Mouse (Mus musculus): Measurements from ENCODE around the gene Dgkh. TPM values are rescaled to one million over a fixed set of nuclear protein-coding genes. Genes with fewer than 3 reads are reported as not detected.

Dgkh gene
- polyA plus RNA-seq, 1 experiment from 2014 or later, result 2.8 TPM

DNA sequence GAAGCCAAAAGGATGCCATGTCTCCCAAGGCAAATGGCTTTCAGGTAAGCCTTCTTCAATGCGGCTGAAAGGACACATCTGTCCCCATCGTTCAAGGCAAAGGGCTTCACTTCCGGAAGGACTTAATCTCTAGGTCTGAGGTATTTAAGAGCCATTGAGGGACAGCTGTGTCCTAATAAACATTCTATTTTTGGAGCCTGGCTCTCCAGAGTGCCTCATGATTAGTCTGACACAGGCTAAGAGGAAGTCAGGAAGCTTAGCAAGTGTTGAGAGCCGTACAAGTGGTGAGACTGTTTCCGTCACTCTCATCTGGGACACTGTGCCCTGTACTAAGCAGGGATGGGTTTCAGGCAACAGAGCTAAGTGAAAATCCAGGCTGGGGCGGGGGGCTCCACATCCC, 183.8 kb downstream of the Dgkh start:
- Histone ChIP-seq H3K36me3 (ENCODE audit: control insufficient read depth, insufficient read depth) (no peaks in the 10 kb centered on the region), H3K4me1 (replicated peaks; ENCODE audit: control insufficient read depth, insufficient read depth, low read length) (no peaks in the 10 kb centered on the region), H3K27ac (ENCODE audit: low read length) (no peak overlapping the region), H3K4me2 (ENCODE audit: low read length) (no peak overlapping the region), H3K27me3 (replicated peaks; ENCODE audit: control insufficient read depth, insufficient read depth, low read length) (no peaks in the 10 kb centered on the region), H3K9me3 (ENCODE audit: control insufficient read depth, low read length) (no peaks in the 10 kb centered on the region), H3K4me3 (replicated peaks; ENCODE audit: low read length) (no peak overlapping the region), H3K9ac (replicated peaks; ENCODE audit: low read depth, low read length) (no peak overlapping the region)
- WGBS, result 76% methylated on average over 6 of the region's 6 CpGs
- no peak for ATAC-seq

DNA sequence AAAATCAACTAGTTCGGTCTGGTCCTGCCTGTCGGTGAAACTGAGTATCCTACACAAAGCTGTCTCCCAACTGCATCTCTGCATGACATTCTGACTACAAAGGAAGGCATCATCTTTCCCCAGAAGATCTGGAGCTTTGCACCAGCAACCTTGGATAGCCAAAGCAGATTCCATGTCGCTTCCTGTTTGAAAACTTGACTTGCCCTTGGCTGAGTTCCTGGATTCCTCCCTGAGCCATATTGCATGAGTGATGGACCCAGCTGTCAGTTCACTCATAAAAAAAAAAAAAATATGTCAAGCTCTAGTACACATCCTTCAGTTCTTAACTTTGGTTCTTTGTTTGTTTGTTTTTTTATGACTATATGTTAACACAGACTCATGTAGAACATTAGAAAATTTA, 191.3 kb downstream of the Dgkh start:
- H3K27me3 ChIP-seq (replicated peaks; ENCODE audit: control insufficient read depth, insufficient read depth, low read length), result no peaks in the 10 kb centered on the region
- H3K4me3 ChIP-seq (replicated peaks; ENCODE audit: low read length), result no peak overlapping the region
- no peak overlapping the region for H3K27ac ChIP-seq (ENCODE audit: low read length)
- no peak overlapping the region for H3K9ac ChIP-seq (replicated peaks; ENCODE audit: low read depth, low read length)
- 77% methylated on average over 3 of the region's 3 CpGs for WGBS
- no peaks in the 10 kb centered on the region for H3K36me3 ChIP-seq (ENCODE audit: control insufficient read depth, insufficient read depth)
- no peak for ATAC-seq
- no peaks in the 10 kb centered on the region for H3K9me3 ChIP-seq (ENCODE audit: control insufficient read depth, low read length)
- peaks cover 8% of the 10 kb centered on the region for H3K4me1 ChIP-seq (replicated peaks; ENCODE audit: control insufficient read depth, insufficient read depth, low read length)
- no peak overlapping the region for H3K4me2 ChIP-seq (ENCODE audit: low read length)

DNA sequence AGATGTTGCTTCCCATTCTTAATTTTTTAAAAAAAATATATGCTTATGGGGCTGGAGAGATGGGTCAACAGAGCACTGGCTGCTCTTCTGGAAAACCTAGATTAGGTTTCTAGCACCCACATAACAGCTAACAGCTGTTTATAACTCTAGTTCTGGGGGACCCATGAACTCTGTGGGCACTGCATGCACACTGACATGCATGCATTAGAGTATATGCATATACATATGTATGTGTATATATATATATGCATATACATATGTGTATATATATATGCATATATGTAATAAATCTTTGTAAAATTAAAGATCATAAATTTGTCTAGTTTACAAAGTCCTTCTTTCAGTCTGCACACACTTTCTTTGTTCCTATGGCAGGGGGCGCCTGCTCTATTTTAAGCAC, 192.8 kb downstream of the Dgkh start:
- H3K27ac ChIP-seq (ENCODE audit: low read length), result no peak overlapping the region
- ATAC-seq, result no peak
- H3K4me1 ChIP-seq (replicated peaks; ENCODE audit: control insufficient read depth, insufficient read depth, low read length), result peaks cover 15% of the 10 kb centered on the region
- no peaks in the 10 kb centered on the region for H3K9me3 ChIP-seq (ENCODE audit: control insufficient read depth, low read length)
- H3K27me3 ChIP-seq (replicated peaks; ENCODE audit: control insufficient read depth, insufficient read depth, low read length), result no peaks in the 10 kb centered on the region
- H3K4me3 ChIP-seq (replicated peaks; ENCODE audit: low read length), result no peak overlapping the region
- no peaks in the 10 kb centered on the region for H3K36me3 ChIP-seq (ENCODE audit: control insufficient read depth, insufficient read depth)
- H3K9ac ChIP-seq (replicated peaks; ENCODE audit: low read depth, low read length), result no peak overlapping the region
- 88% methylated on average over 1 of the region's 1 CpGs for WGBS
- H3K4me2 ChIP-seq (ENCODE audit: low read length), result no peak overlapping the region

DNA sequence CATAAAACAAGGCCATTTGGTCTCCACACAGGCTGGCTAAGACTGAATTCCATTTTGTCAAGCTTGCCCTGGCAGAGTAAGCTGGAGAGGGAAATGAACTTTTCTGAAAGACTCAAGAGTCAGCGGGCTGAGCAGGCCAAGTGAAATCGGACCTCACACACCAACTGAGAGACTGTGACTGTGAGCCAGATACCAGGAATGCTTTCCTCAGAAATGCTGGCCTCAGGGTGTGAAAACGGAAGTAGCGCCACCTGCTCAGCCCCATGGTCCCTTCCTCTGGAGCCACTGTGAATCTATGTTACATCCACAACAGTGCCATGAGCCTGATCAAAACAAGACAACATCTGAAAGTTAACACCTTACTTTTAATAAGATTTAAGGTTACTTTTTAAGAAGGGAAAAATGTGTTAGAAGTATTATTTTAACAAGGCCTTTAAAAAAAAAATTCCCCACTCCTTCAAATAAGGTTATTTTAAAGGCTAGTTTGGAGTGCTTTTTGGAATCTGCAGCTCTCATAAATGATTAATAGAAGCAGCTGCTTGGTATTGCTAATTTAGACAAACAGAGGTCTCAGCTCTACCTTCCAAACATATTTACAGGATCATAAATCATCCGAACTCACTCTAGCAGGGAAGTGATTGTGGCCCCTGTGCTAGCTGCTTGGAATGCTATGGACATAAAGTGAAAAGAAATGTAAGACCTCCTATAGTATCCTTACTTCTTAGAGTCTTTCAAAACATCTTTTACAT, 193.8 kb downstream of the Dgkh start:
- Histone ChIP-seq H3K36me3 (ENCODE audit: control insufficient read depth, insufficient read depth) (no peaks in the 10 kb centered on the region), H3K4me2 (ENCODE audit: low read length) (no peak overlapping the region), H3K27ac (ENCODE audit: low read length) (no peak overlapping the region), H3K27me3 (replicated peaks; ENCODE audit: control insufficient read depth, insufficient read depth, low read length) (no peaks in the 10 kb centered on the region), H3K9me3 (ENCODE audit: control insufficient read depth, low read length) (no peaks in the 10 kb centered on the region), H3K4me1 (replicated peaks; ENCODE audit: control insufficient read depth, insufficient read depth, low read length) (peaks cover 23% of the 10 kb centered on the region), H3K9ac (replicated peaks; ENCODE audit: low read depth, low read length) (no peak overlapping the region), H3K4me3 (replicated peaks; ENCODE audit: low read length) (no peak overlapping the region)
- ATAC-seq, result no peak
- 46% methylated on average over 5 of the region's 5 CpGs for WGBS

DNA sequence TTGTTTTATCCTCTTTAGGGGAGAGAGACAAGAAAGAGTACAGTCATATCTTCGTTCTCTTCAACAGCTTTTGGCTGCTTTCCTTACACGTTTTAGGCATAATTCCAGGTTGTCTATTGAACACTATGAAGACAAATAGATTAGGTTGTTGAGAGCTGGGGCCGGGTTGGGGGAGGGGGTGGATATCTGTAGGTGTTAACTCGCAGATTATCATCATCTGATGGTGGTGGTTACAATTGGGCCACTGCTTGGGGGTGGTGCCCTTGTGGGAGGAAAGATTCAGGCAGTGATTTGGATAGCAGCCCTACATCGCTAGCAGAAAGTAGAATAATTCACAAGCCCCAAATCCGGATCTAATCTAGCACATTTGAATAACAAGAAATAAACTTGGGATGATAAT, 195.0 kb downstream of the Dgkh start:
- peak overlapping the region; percentile 82 for H3K4me2 ChIP-seq (ENCODE audit: low read length)
- peak overlapping the region; percentile 92 for H3K27ac ChIP-seq (ENCODE audit: low read length)
- H3K9me3 ChIP-seq (ENCODE audit: control insufficient read depth, low read length), result no peaks in the 10 kb centered on the region
- H3K9ac ChIP-seq (replicated peaks; ENCODE audit: low read depth, low read length), result peak overlapping the region; percentile 100
- no peak for ATAC-seq
- H3K4me1 ChIP-seq (replicated peaks; ENCODE audit: control insufficient read depth, insufficient read depth, low read length), result peaks cover 25% of the 10 kb centered on the region
- peak overlapping the region; percentile 98 for H3K4me3 ChIP-seq (replicated peaks; ENCODE audit: low read length)
- H3K27me3 ChIP-seq (replicated peaks; ENCODE audit: control insufficient read depth, insufficient read depth, low read length), result no peaks in the 10 kb centered on the region
- no peaks in the 10 kb centered on the region for H3K36me3 ChIP-seq (ENCODE audit: control insufficient read depth, insufficient read depth)
- WGBS, result 23% methylated on average over 6 of the region's 6 CpGs

DNA sequence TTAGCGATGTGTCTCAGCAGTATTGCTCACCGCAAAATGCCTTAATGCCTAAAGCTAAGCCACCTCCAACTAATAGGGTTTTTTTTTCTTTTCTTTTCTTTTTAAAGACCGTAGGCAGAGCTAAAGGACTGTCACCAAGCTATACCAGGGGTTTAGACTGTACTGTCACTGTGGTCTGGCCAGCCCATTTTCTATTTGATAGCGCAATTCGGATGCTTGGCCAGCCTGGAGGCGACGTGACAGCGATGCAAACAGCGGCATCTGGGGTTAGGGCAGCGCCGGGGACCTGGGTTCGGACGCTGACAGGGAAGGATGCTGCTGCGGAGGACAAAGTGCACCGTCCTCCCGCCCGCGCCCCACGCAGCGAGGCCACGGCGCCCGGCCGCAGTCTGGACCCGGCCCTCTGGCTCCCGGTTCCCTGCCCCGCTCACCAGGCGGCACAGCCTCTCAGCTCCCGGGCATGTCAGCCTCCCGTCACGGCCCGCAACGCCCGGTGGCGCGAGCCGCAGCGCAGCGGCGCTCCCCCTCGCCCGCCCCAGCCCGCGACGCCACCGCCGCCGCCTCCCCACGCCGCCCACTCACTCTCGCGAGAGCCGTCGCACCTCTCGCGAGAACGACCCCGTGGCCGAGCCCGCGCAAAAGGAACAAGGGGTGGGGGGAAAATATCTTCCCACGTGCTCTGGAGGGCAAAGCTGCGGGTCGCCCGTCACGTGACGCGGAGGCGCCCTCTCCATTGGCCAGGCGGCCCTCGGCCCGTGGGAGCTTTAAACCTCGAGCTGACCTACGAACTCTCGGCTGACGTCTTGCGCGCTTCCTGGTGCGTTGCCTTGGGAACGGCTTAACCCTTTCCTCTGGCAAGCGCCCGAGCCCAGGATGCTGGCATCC, 196.1 kb downstream of the Dgkh start, which contains the start of gene Akap11:
Gene Akap11 (minus strand): TSS at position 528 of the 885 bp plus-strand sequence.
- WGBS, result under 1% methylated on average over 79 of the region's 82 CpGs
- H3K36me3 ChIP-seq (ENCODE audit: control insufficient read depth, insufficient read depth), result no peaks in the 10 kb centered on the region
- peak; percentile 93 for ATAC-seq

DNA sequence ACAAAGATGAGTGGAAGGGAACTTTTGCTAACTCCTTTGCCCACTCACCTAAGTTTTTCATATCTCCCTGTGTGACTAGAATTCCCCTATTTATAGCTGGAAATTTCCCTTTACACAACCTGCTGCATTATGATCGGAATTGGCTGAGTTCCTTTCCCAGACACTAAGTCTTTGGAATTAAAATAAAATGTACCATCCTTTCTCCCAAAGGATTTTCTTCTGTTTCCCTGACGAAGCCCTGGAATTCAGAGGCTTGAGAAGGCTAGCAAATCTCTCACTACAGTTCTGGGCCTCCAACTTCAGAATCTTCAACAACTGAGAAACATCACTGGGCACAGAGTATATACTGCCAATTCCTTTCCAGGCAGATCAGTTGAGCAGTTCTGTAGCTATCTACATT, 197.2 kb downstream of the Dgkh start:
- H3K4me3 ChIP-seq (replicated peaks; ENCODE audit: low read length), result peak overlapping the region; percentile 98
- 37% methylated on average over 2 of the region's 2 CpGs for WGBS
- ATAC-seq, result no peak
- no peaks in the 10 kb centered on the region for H3K27me3 ChIP-seq (replicated peaks; ENCODE audit: control insufficient read depth, insufficient read depth, low read length)
- no peaks in the 10 kb centered on the region for H3K36me3 ChIP-seq (ENCODE audit: control insufficient read depth, insufficient read depth)
- peak overlapping the region; percentile 82 for H3K4me2 ChIP-seq (ENCODE audit: low read length)
- peak overlapping the region; percentile 100 for H3K9ac ChIP-seq (replicated peaks; ENCODE audit: low read depth, low read length)
- no peaks in the 10 kb centered on the region for H3K9me3 ChIP-seq (ENCODE audit: control insufficient read depth, low read length)
- H3K27ac ChIP-seq (ENCODE audit: low read length), result peak overlapping the region; percentile 35; the same call in 1 of the 2 replicates
- peaks cover 30% of the 10 kb centered on the region for H3K4me1 ChIP-seq (replicated peaks; ENCODE audit: control insufficient read depth, insufficient read depth, low read length)

More for the DNA sequence above, 196.1 kb downstream of the Dgkh start, which contains the start of gene Akap11:
- H3K4me1 ChIP-seq (replicated peaks; ENCODE audit: control insufficient read depth, insufficient read depth, low read length), result peaks cover 29% of the 10 kb centered on the region
- H3K4me2 ChIP-seq (ENCODE audit: low read length), result peak within 1 kb of the TSS; percentile 82
- peak within 1 kb of the TSS; percentile 92 for H3K27ac ChIP-seq (ENCODE audit: low read length)
- peak within 1 kb of the TSS; percentile 98 for H3K4me3 ChIP-seq (replicated peaks; ENCODE audit: low read length)
- H3K9me3 ChIP-seq (ENCODE audit: control insufficient read depth, low read length), result no peaks in the 10 kb centered on the region
- H3K27me3 ChIP-seq (replicated peaks; ENCODE audit: control insufficient read depth, insufficient read depth, low read length), result no peaks in the 10 kb centered on the region
- H3K9ac ChIP-seq (replicated peaks; ENCODE audit: low read depth, low read length), result peak within 1 kb of the TSS; percentile 100

DNA sequence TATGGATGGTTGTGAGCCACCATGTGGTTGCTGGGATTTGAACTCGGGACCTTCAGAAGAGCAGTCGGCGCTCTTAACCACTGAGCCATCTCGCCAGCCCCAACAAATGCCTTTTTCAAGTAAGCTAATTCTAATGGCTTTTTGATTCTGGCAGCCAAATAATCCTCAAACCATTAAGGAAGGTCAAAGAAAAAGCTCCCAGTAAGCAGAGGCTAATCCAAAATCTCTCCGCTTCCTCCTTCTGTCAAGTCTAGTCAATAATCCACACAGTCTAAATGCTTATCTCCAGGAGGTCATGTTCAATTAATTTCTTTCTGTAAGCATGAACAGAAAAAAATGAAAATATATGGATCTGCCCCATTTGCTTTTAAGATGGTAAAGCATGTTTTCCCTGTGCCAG, 197.9 kb downstream of the Dgkh start:
- Histone ChIP-seq H3K4me3 (replicated peaks; ENCODE audit: low read length) (no peak overlapping the region), H3K4me2 (ENCODE audit: low read length) (no peak overlapping the region), H3K9ac (replicated peaks; ENCODE audit: low read depth, low read length) (no peak overlapping the region)

DNA sequence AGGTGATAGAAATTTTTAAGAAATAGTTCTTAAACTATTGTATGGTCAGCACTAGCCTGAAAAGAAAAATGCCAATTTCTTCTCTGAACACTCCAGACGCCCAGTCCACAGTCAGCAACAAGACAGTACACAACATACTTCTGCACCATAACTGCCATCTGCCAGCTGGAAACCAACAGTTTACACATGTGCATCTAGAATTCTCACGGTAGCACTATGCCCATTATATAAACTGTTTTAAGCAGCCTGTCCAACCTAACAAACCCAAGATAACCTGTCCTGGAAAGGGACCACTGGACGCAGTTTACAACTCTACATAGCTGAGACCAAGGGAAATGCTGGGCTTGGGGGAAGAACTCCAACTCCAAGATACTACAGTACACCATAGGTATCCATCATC, 198.9 kb downstream of the Dgkh start:
- no peak overlapping the region for H3K4me2 ChIP-seq (ENCODE audit: low read length)
- 80% methylated on average over 3 of the region's 3 CpGs for WGBS
- no peaks in the 10 kb centered on the region for H3K9me3 ChIP-seq (ENCODE audit: control insufficient read depth, low read length)

More for the DNA sequence above, 197.9 kb downstream of the Dgkh start:
- no peaks in the 10 kb centered on the region for H3K27me3 ChIP-seq (replicated peaks; ENCODE audit: control insufficient read depth, insufficient read depth, low read length)
- H3K36me3 ChIP-seq (ENCODE audit: control insufficient read depth, insufficient read depth), result no peaks in the 10 kb centered on the region
- WGBS, result 88% methylated on average over 5 of the region's 5 CpGs
- no peak overlapping the region for H3K27ac ChIP-seq (ENCODE audit: low read length)
- no peak for ATAC-seq
- peaks cover 30% of the 10 kb centered on the region for H3K4me1 ChIP-seq (replicated peaks; ENCODE audit: control insufficient read depth, insufficient read depth, low read length)
- H3K9me3 ChIP-seq (ENCODE audit: control insufficient read depth, low read length), result no peaks in the 10 kb centered on the region

More for the DNA sequence above, 198.9 kb downstream of the Dgkh start:
- Histone ChIP-seq H3K4me1 (replicated peaks; ENCODE audit: control insufficient read depth, insufficient read depth, low read length) (peaks cover 30% of the 10 kb centered on the region), H3K9ac (replicated peaks; ENCODE audit: low read depth, low read length) (no peak overlapping the region), H3K4me3 (replicated peaks; ENCODE audit: low read length) (no peak overlapping the region), H3K36me3 (ENCODE audit: control insufficient read depth, insufficient read depth) (no peaks in the 10 kb centered on the region), H3K27me3 (replicated peaks; ENCODE audit: control insufficient read depth, insufficient read depth, low read length) (no peaks in the 10 kb centered on the region), H3K27ac (ENCODE audit: low read length) (no peak overlapping the region)
- ATAC-seq, result no peak

Measured in forebrain, embryonic 16.5 days (tissue).